Mouse (Mus musculus) myocyte (in vitro differentiated cells): ENCODE data around the gene Lrrc41. TPM values are rescaled to one million over a fixed set of nuclear protein-coding genes. Genes with fewer than 3 reads are reported as not detected.

Experiments
- H3K27me3 ChIP-seq: one replicate; pipeline ENCODE4 v1.6.1; 2011; ENCODE audit not compliant: control insufficient read depth, insufficient read depth, insufficient read length
- H3K36me3 ChIP-seq: one replicate; pipeline ENCODE4 v1.6.1; 2011; ENCODE audit not compliant: control insufficient read depth, insufficient read depth
- H3K4me2 ChIP-seq: one replicate; pipeline ENCODE4 v1.6.1; 2011; ENCODE audit warnings: low read depth, control low read depth
- H3K4me3 ChIP-seq: one replicate; pipeline ENCODE4 v1.5.1; 2011; ENCODE audit warnings: mild to moderate bottlenecking, control low read depth, moderate library complexity
- H3K79me2 ChIP-seq: one replicate; pipeline ENCODE4 v1.6.1; 2011; ENCODE audit not compliant: control insufficient read depth, insufficient read depth
- H3ac ChIP-seq: one replicate; pipeline ENCODE4 v1.6.1; 2011; ENCODE audit not compliant: control insufficient read depth, insufficient read length
- CEBPB ChIP-seq: IDR thresholded peaks from 2 replicates; pipeline ENCODE4 v1.6.1; 2011; ENCODE audit warnings: mild to moderate bottlenecking, moderate library complexity; ENCODE audit not compliant: poor library complexity, insufficient read depth, severe bottlenecking
- E2F4 ChIP-seq: IDR thresholded peaks from one replicate; pipeline ENCODE4 v1.6.1; 2011; ENCODE audit warnings: mild to moderate bottlenecking, control low read depth, moderate library complexity; ENCODE audit not compliant: insufficient read depth
- MAX ChIP-seq: IDR thresholded peaks from one replicate; pipeline ENCODE4 v1.6.1; 2011; ENCODE audit warnings: low read depth, mild to moderate bottlenecking, control low read depth
- MYOD1 ChIP-seq, 3 experiments: IDR thresholded peaks; one replicate each; pipeline ENCODE4 v1.6.1; 2011; ENCODE audit warnings: control low read depth in 2 of 3, low read depth in 2 of 3, mild to moderate bottlenecking in 2 of 3, moderate library complexity in 1 of 3; ENCODE audit not compliant: insufficient read length in 2 of 3, control insufficient read depth in 1 of 3
- MYOG ChIP-seq, 3 experiments: IDR thresholded peaks; one replicate each; pipeline ENCODE4 v1.6.1; 2011; ENCODE audit warnings: control low read depth in 2 of 3, low read depth in 2 of 3, mild to moderate bottlenecking in 2 of 3; ENCODE audit not compliant: insufficient read length in 2 of 3, control insufficient read depth in 1 of 3, insufficient read depth in 1 of 3
- POLR2A ChIP-seq: IDR thresholded peaks from one replicate; pipeline ENCODE4 v1.6.1; 2011; ENCODE audit warnings: low read depth, mild to moderate bottlenecking, control low read depth, moderate library complexity; ENCODE audit not compliant: insufficient read length
- POLR2AphosphoS2 ChIP-seq: IDR thresholded peaks from one replicate; pipeline ENCODE4 v1.6.1; 2011; ENCODE audit warnings: low read depth, control low read depth; ENCODE audit not compliant: insufficient read length
- REST ChIP-seq: IDR thresholded peaks from one replicate; pipeline ENCODE4 v1.6.1; 2011; ENCODE audit warnings: mild to moderate bottlenecking, control low read depth, moderate library complexity; ENCODE audit not compliant: insufficient read depth, insufficient read length
- SRF ChIP-seq: IDR thresholded peaks from one replicate; pipeline ENCODE4 v1.6.1; 2011; ENCODE audit warnings: low read depth; ENCODE audit not compliant: control insufficient read depth, insufficient read length
- TCF12 ChIP-seq: IDR thresholded peaks from one replicate; pipeline ENCODE4 v1.6.1; 2011; ENCODE audit warnings: mild to moderate bottlenecking, control low read depth; ENCODE audit not compliant: poor library complexity, insufficient read depth, severe bottlenecking
- TCF3 ChIP-seq: IDR thresholded peaks from one replicate; pipeline ENCODE4 v1.6.1; 2011; ENCODE audit warnings: low read depth, control low read depth; ENCODE audit not compliant: insufficient read length
- USF1 ChIP-seq: IDR thresholded peaks from one replicate; pipeline ENCODE4 v1.6.1; 2011; ENCODE audit warnings: low read depth, mild to moderate bottlenecking, control low read depth, moderate library complexity
- polyA plus RNA-seq: library from polyadenylated mRNA; unstranded; fragments of >200 nt; fragmentation: generic; extraction: Trizol; gene quantifications from one replicate; pipeline ENCODE4 v1.2.1, GENCODE M21; 2012; ENCODE audit warnings: missing spikeins

Gene Lrrc41
- 36.1 TPM for polyA plus RNA-seq

- TF ChIP-seq POLR2A (peak; percentile 86), POLR2AphosphoS2 (peak; percentile 82), MYOG (IDR thresholded peaks at IDR 0.05; ENCODE audit: control insufficient read depth in 1 of 3, insufficient read depth in 1 of 3, insufficient read length in 2 of 3, low read depth in 2 of 3) (no peak), E2F4 (no peak), MYOD1 (IDR thresholded peaks at IDR 0.05; ENCODE audit: control insufficient read depth in 1 of 3, insufficient read length in 2 of 3, low read depth in 2 of 3) (no peak)
- H3K79me2 ChIP-seq = peaks cover 87% of the 10 kb centered on the region
- H3K4me3 ChIP-seq = peak within 1 kb of the TSS; percentile 71
- H3K27me3 ChIP-seq = no peaks in the 10 kb centered on the region
- peaks cover 6% of the 10 kb centered on the region for H3K36me3 ChIP-seq
- peak within 1 kb of the TSS; percentile 94 for H3K4me2 ChIP-seq
- peak within 1 kb of the TSS; percentile 80 for H3ac ChIP-seq
Observed at GRCm38 (mm10) chr4:116074861-116075620, at the start of gene Lrrc41, which contains the start of gene Uqcrh. TSS of gene Lrrc41 (plus strand) at chr4:116075269. TSS of gene Uqcrh (minus strand) at chr4:116075071.

DNA sequence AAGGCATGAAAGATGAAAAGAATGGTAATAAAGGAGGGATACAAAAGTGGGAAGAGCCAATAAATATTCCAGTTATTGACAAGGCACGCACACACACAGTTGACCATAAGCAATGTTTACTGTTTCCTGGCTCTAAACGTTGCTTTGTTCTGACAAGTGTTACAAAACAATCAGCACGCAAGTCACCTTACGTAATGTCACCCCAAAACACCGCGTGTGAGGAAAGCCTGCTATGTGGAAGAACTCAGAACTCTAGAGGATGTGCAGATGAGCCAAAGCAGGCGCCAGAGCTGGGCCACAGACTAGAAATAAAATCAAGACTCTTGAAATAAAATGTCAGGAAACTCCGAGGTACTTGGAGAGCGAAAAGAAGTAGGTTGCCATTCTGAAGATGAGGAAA is 42.2 kb upstream of the Lrrc41 start:
- Histone ChIP-seq H3K4me2 (no peak overlapping the region), H3K4me3 (no peak overlapping the region), H3K79me2 (no peaks in the 10 kb centered on the region), H3K27me3 (no peaks in the 10 kb centered on the region), H3K36me3 (peaks cover 26% of the 10 kb centered on the region), H3ac (no peak overlapping the region)
- TF ChIP-seq USF1 (no peak), SRF (no peak), POLR2AphosphoS2 (no peak), TCF12 (no peak), CEBPB (no peak), POLR2A (no peak), TCF3 (no peak), REST (no peak), MYOG (IDR thresholded peaks at IDR 0.05; ENCODE audit: control insufficient read depth in 1 of 3, insufficient read depth in 1 of 3, insufficient read length in 2 of 3, low read depth in 2 of 3) (no peak), E2F4 (no peak), MAX (no peak), MYOD1 (IDR thresholded peaks at IDR 0.05; ENCODE audit: control insufficient read depth in 1 of 3, insufficient read length in 2 of 3, low read depth in 2 of 3) (no peak)

GRCm38 (mm10) chr4:116033374-116033773 is 41.7 kb upstream of the Lrrc41 start:
- no peak overlapping the region for H3ac ChIP-seq
- no peaks in the 10 kb centered on the region for H3K79me2 ChIP-seq
- no peak overlapping the region for H3K4me3 ChIP-seq
- H3K27me3 ChIP-seq = no peaks in the 10 kb centered on the region
- no peak overlapping the region for H3K4me2 ChIP-seq
- peaks cover 26% of the 10 kb centered on the region for H3K36me3 ChIP-seq
- TF ChIP-seq REST = no peak
- no peak for TF ChIP-seq MAX
- no peak for TF ChIP-seq TCF12
- TF ChIP-seq SRF = no peak
- TF ChIP-seq E2F4 = no peak
- TF ChIP-seq POLR2A = no peak
- TF ChIP-seq MYOG (IDR thresholded peaks at IDR 0.05; ENCODE audit: control insufficient read depth in 1 of 3, insufficient read depth in 1 of 3, insufficient read length in 2 of 3, low read depth in 2 of 3) = no peak
- no peak for TF ChIP-seq MYOD1 (IDR thresholded peaks at IDR 0.05; ENCODE audit: control insufficient read depth in 1 of 3, insufficient read length in 2 of 3, low read depth in 2 of 3)
- no peak for TF ChIP-seq POLR2AphosphoS2

- Histone ChIP-seq H3K36me3 (peaks cover 33% of the 10 kb centered on the region), H3ac (no peak overlapping the region), H3K27me3 (no peaks in the 10 kb centered on the region), H3K79me2 (no peaks in the 10 kb centered on the region), H3K4me3 (no peak overlapping the region), H3K4me2 (no peak overlapping the region)
- TF ChIP-seq MAX = no peak
- no peak for TF ChIP-seq POLR2A
- TF ChIP-seq MYOD1 (IDR thresholded peaks at IDR 0.05; ENCODE audit: control insufficient read depth in 1 of 3, insufficient read length in 2 of 3, low read depth in 2 of 3) = no peak
Observed at GRCm38 (mm10) chr4:116040466-116040865, 34.6 kb upstream of the Lrrc41 start.

DNA sequence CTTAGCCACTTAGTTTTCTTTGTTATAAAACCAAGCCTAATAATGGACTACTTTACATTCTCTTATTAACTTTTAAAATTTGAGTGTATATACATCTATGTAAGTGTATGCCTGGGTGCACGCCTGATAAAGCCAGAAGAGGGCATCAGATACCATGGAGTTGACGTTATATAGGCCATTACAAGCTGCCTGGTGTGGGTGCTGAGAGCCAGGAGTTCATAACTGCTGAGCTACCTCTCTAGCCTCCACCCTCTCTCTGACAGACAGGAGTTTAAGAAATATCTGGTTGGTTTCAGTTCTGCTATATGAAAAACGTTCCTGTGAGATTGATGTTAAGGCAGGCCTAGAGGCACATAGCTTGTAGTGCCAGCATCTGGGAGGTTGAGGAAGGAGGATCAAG is 32.9 kb upstream of the Lrrc41 start:
- Histone ChIP-seq H3K79me2 (no peaks in the 10 kb centered on the region), H3K4me3 (no peak overlapping the region), H3K36me3 (peaks cover 33% of the 10 kb centered on the region), H3ac (no peak overlapping the region), H3K4me2 (no peak overlapping the region), H3K27me3 (no peaks in the 10 kb centered on the region)
- TF ChIP-seq TCF12 (no peak), E2F4 (no peak), USF1 (no peak), REST (no peak), SRF (no peak), MYOG (IDR thresholded peaks at IDR 0.05; ENCODE audit: control insufficient read depth in 1 of 3, insufficient read depth in 1 of 3, insufficient read length in 2 of 3, low read depth in 2 of 3) (no peak), TCF3 (no peak)
